Comparison of ENCODE assay signal across 22 mouse cellular contexts in the genomic region with DNA sequence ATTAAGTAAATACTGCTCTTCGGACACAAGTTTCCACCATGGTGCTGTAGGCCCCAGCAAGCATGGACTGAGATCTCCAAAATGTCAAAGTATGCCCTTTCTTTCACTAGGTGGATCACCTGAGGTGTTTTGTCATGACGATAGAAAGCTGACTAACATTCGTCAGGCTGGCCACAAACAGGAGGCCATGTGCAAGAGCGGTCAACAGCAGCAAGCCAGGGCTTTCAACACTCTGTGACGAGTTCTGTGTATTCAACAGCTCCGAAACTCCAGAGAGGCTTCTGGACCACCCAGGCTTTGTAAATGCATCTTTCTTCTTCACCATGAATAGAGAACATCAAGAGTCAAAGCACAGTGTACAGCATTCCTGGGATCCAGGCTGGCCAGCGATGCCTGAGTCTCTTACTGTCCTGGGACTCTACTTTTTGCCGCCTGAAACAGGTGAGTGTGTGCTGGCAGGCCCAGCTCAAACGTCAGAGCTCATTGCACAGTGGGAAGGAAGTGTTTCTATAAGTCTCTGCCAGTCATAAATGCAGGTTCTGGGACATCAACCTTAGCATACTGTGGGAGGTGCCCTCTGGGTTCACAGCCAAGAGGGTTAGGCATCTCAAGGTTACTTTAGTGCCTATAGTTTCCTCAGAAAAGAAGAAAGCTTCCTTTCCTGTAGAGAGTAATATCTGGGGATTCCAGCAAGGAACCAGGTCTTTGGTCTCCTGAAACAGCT.
"Had no signal": no experiment of that assay in that cellular context is flagged by ENCODE, and none has a peak within 500 bp of the region (broad histone marks: within the 10 kb centered on the region; RNA-seq: fewer than 3 reads in every experiment).

No protein-coding gene starts in this region.

- ATAC-seq: lung, postnatal 0 days; midbrain, embryonic 13.5 days; midbrain, embryonic 16.5 days had no signal

- H3K36me3 ChIP-seq: midbrain, embryonic 10.5 days; midbrain, embryonic 13.5 days; neural tube, embryonic 13.5 days had no signal

- H3K9ac ChIP-seq: lung, embryonic 14.5 days; midbrain, embryonic 13.5 days; neural tube, embryonic 13.5 days had no signal

- H3K27me3 ChIP-seq: megakaryocyte, embryonic 14.5 days; midbrain, embryonic 13.5 days; neural tube, embryonic 13.5 days had no signal

- DNase-seq: kidney, adult 11 months; kidney, adult 9 months; kidney, postnatal 25 days; layer of hippocampus, adult 9-11 months; lung, embryonic 14.5 days; retina, postnatal 1 day; right cerebral cortex, postnatal 25 days; thymus, adult 2 months; thymus, postnatal 14 days; thymus, postnatal 4 days had no signal

- H3K4me2 ChIP-seq: lung, embryonic 14.5 days; midbrain, embryonic 13.5 days; neural tube, embryonic 13.5 days had no signal

- H3K4me3 ChIP-seq: layer of hippocampus, adult 2 months; left cerebral cortex, adult 2 months; megakaryocyte, embryonic 14.5 days; midbrain, embryonic 10.5 days; midbrain, embryonic 13.5 days; myocyte; neural tube, embryonic 13.5 days had no signal

- H3K27ac ChIP-seq: kidney, postnatal 0 days; layer of hippocampus, adult 2 months; left cerebral cortex, adult 2 months; macrophage; midbrain, embryonic 10.5 days; midbrain, embryonic 13.5 days; neural tube, embryonic 13.5 days; stomach, postnatal 0 days had no signal

- H3K9me3 ChIP-seq: midbrain, embryonic 10.5 days; midbrain, embryonic 13.5 days had no signal
